Mouse (Mus musculus) forebrain, embryonic 13.5 days (tissue): Measurements from ENCODE around the gene 4930522L14Rik. TPM values are rescaled to one million over a fixed set of nuclear protein-coding genes. Genes with fewer than 3 reads are reported as not detected.

ENCODE experiments used
- polyA plus RNA-seq: library from polyadenylated mRNA; unstranded; fragments of >200 nt; fragmentation: Nextera tagmentation; extraction: Ambion mirVana; gene quantifications from 2 replicates; pipeline ENCODE4 v1.2.1, GENCODE M21; 2015

4930522L14Rik gene
- polyA plus RNA-seq, 1 experiment from 2014 or later: 6.5 TPM

Other genes starting within 250 kb of the 4930522L14Rik start
- 5.8 and 6.8 TPM in 2 replicates for gene Crlf2, start 192.9 kb downstream of the 4930522L14Rik start, polyA plus RNA-seq
- gene 5430403G16Rik, start 60.8 kb downstream of the 4930522L14Rik start, polyA plus RNA-seq: 1.9 and 2.0 TPM in 2 replicates
- gene Gm15446, start 171.5 kb upstream of the 4930522L14Rik start, polyA plus RNA-seq: 0.66 and 0.84 TPM in 2 replicates
- 24.1 and 29.4 TPM in 2 replicates for gene Zfp932, start 244.6 kb upstream of the 4930522L14Rik start, polyA plus RNA-seq